Mouse (Mus musculus) bone marrow, adult 2 months (tissue): ENCODE measurements around the gene Scnn1g.

Experiments
- CTCF ChIP-seq: fragments of 200-500 bp; IDR thresholded peaks from 2 replicates; pipeline ENCODE4 v1.5.1; 2011; ENCODE audit warnings: low read length, control low read depth; ENCODE audit not compliant: control insufficient read depth, insufficient read depth
- POLR2A ChIP-seq: fragments of 200-500 bp; IDR thresholded peaks from 2 replicates; pipeline ENCODE4 v1.6.1; 2011; ENCODE audit warnings: low read depth, mild to moderate bottlenecking, control low read depth, low read length, borderline replicate concordance; ENCODE audit not compliant: control insufficient read depth

DNA sequence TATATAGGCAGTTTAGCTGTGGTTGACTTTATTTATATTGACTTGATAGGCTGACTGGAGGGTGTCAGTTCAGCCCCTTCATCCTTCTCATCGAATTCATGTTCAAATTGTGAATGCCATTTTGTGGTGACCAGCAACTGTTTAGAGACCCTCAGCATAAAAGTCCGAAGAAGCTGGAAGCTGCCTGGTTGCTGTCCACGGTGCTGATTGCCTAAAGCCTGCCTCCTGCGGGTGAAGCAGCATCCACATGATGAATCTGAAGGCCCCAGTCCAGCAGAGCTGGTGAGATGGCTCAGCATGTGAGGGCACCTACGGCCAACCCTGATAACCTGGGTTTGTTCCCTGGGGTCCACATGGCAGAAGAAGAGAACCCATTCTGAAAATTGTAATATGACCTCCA is 4.1 kb upstream of the Scnn1g start:
- TF ChIP-seq CTCF (no peak), POLR2A (no peak)
